Comparison of ENCODE assay signal across 19 mouse cellular contexts in the genomic region with DNA sequence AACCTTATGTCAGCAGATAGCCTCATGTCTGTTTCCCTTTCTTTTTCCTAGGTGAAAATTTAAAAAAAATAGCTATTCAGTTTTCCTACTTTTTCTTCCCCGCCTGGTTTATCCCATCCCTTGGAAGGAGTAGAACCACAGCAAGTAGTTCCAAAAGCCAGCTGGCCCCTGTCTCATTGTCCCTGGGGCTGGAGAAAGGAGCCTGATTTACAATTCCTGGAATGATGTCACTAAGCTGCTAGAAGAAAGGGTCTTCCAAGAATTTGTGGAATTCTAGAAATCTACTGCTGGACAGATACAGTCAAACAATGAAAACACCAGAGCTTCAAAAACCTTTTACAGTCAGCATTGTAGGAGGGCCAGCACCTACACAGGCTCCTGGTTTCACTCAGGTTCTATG. TPM values are rescaled to one million over a fixed set of nuclear protein-coding genes. Genes with fewer than 3 reads are reported as not detected.
DNase-seq lines count a peak whose midpoint lies in the region; ATAC-seq lines count a peak whose summit lies in the region.
"Had no signal": no experiment of that assay in that cellular context is flagged by ENCODE, and none has a peak within 500 bp of the region (broad histone marks: within the 10 kb centered on the region; RNA-seq: fewer than 3 reads in every experiment).

No protein-coding gene starts in this region.

- no peak overlapping the region for H3K4me3 ChIP-seq in heart, embryonic 11.5 days (ENCODE audit: low read depth, low read length)
- no peak overlapping the region for H3K4me3 ChIP-seq in kidney, embryonic 14.5 days (ENCODE audit: low read length)
- no peak overlapping the region for H3K4me3 ChIP-seq in forebrain, embryonic 10.5 days
- H3K4me3 ChIP-seq: forebrain, embryonic 15.5 days; midbrain, embryonic 13.5 days; neural tube, embryonic 12.5 days had no signal

- DNase-seq in heart, adult 11 months: peak; percentile 90
- peak; percentile 57 for DNase-seq in kidney, postnatal 10 days
- peak; percentile 76 for DNase-seq in ZHBTc4 (ENCODE audit: low read depth, low spot score)
- peak; percentile 40 for DNase-seq in heart, postnatal 4 days
- DNase-seq in forebrain, embryonic 10.5 days (ENCODE audit: extremely low spot score, low spot score): no peak
- DNase-seq in layer of hippocampus, adult 18-20 months (ENCODE audit: low spot score in 2 of 2): no peak
- DNase-seq: cerebellum, adult 9-10 months; left cerebral cortex, postnatal 4 days; liver had no signal

- H3K36me3 ChIP-seq in heart, embryonic 11.5 days (ENCODE audit: control insufficient read depth, insufficient read depth, low read length): no peaks in the 10 kb centered on the region
- H3K36me3 ChIP-seq in kidney, embryonic 14.5 days (ENCODE audit: control insufficient read depth, insufficient read depth, low read length): no peaks in the 10 kb centered on the region
- peaks cover 15% of the 10 kb centered on the region for H3K36me3 ChIP-seq in forebrain, embryonic 10.5 days (replicated peaks)
- H3K36me3 ChIP-seq: forebrain, embryonic 15.5 days; G1E; midbrain, embryonic 13.5 days; neural tube, embryonic 12.5 days had no signal

- H3K4me2 ChIP-seq in heart, embryonic 11.5 days: no peak overlapping the region
- no peak overlapping the region for H3K4me2 ChIP-seq in kidney, embryonic 14.5 days (replicated peaks; ENCODE audit: low read depth, low read length)
- H3K4me2 ChIP-seq: forebrain, embryonic 15.5 days; midbrain, embryonic 13.5 days; neural tube, embryonic 12.5 days had no signal

- no peaks in the 10 kb centered on the region for H3K27me3 ChIP-seq in heart, embryonic 11.5 days (ENCODE audit: control insufficient read depth, insufficient read depth, low read length)
- H3K27me3 ChIP-seq in kidney, embryonic 14.5 days (ENCODE audit: control insufficient read depth, insufficient read depth, low read length): no peaks in the 10 kb centered on the region
- no peaks in the 10 kb centered on the region for H3K27me3 ChIP-seq in forebrain, embryonic 10.5 days (ENCODE audit: poor library complexity, severe bottlenecking)
- H3K27me3 ChIP-seq: forebrain, embryonic 15.5 days; midbrain, embryonic 13.5 days; neural tube, embryonic 12.5 days had no signal

- H3K9ac ChIP-seq in heart, embryonic 11.5 days (ENCODE audit: low read depth, low read length): no peak overlapping the region
- H3K9ac ChIP-seq in kidney, embryonic 14.5 days (ENCODE audit: low read depth, low read length): no peak overlapping the region
- H3K9ac ChIP-seq: forebrain, embryonic 15.5 days; midbrain, embryonic 13.5 days; neural tube, embryonic 12.5 days had no signal

- H3K9me3 ChIP-seq in heart, embryonic 11.5 days (replicated peaks; ENCODE audit: control insufficient read depth, low read length): no peaks in the 10 kb centered on the region; the same call in 1 of the 2 replicates
- H3K9me3 ChIP-seq in kidney, embryonic 14.5 days (ENCODE audit: control insufficient read depth, low read length): no peaks in the 10 kb centered on the region; the same call in 1 of the 2 replicates
- no peaks in the 10 kb centered on the region; the same call in 1 of the 2 replicates for H3K9me3 ChIP-seq in forebrain, embryonic 10.5 days
- H3K9me3 ChIP-seq: forebrain, embryonic 15.5 days; G1E; midbrain, embryonic 13.5 days; neural tube, embryonic 12.5 days had no signal

- WGBS in heart, embryonic 11.5 days (ENCODE audit: insufficient replicate concordance): 72% methylated on average over 1 of the region's 1 CpGs
- 69% methylated on average over 1 of the region's 1 CpGs for WGBS in kidney, embryonic 14.5 days
- WGBS in forebrain, embryonic 10.5 days: 97% methylated on average over 1 of the region's 1 CpGs

- ATAC-seq in heart, embryonic 11.5 days (replicated peaks; ENCODE audit: insufficient number of reproducible peaks, low FRiP score, low TSS enrichment): no peak
- no peak for ATAC-seq in kidney, embryonic 14.5 days (ENCODE audit: low FRiP score, low TSS enrichment)
- ATAC-seq: CD4-positive, CD25-positive, alpha-beta regulatory T cell, adult 4 months; forebrain, embryonic 15.5 days; hindbrain, embryonic 16.5 days; intestine, embryonic 16.5 days; lung, postnatal 0 days; midbrain, embryonic 13.5 days had no signal

- H3K4me1 ChIP-seq in heart, embryonic 11.5 days (ENCODE audit: control insufficient read depth, insufficient read depth, low read length): peaks cover 18% of the 10 kb centered on the region
- H3K4me1 ChIP-seq in kidney, embryonic 14.5 days (ENCODE audit: control insufficient read depth, insufficient read depth, low read length): peaks cover 10% of the 10 kb centered on the region; the same call in 1 of the 2 replicates
- H3K4me1 ChIP-seq in forebrain, embryonic 10.5 days: peaks cover 10% of the 10 kb centered on the region
- H3K4me1 ChIP-seq: forebrain, embryonic 15.5 days; midbrain, embryonic 13.5 days; neural tube, embryonic 12.5 days had no signal

- no peak overlapping the region for H3K27ac ChIP-seq in heart, embryonic 11.5 days (ENCODE audit: low read depth, low read length)
- no peak overlapping the region for H3K27ac ChIP-seq in kidney, embryonic 14.5 days (ENCODE audit: low read depth, low read length)
- H3K27ac ChIP-seq in forebrain, embryonic 10.5 days: no peak overlapping the region
- H3K27ac ChIP-seq: forebrain, embryonic 15.5 days; midbrain, embryonic 13.5 days; neural tube, embryonic 12.5 days had no signal

RNA-seq across cellular contexts. Expression of a gene that starts 6.8 kb away (rescaled TPM):
- polyA plus RNA-seq in heart, embryonic 11.5 days (2014; fragmentation: Nextera tagmentation; extraction: Ambion mirVana): 21.3 and 23.2 TPM in 2 replicates
- polyA plus RNA-seq in kidney, embryonic 14.5 days (2014; fragmentation: Nextera tagmentation; extraction: Ambion mirVana): 12.8 and 24.1 TPM in 2 replicates
- total RNA-seq in heart, postnatal 4 days (2021): 10 to 100 TPM; 10.3 to 10.6 TPM
- polyA plus RNA-seq in forebrain, embryonic 10.5 days (2016; fragmentation: Nextera tagmentation; extraction: Ambion mirVana): 17.9 and 21.0 TPM in 2 replicates
- 1 to 10 TPM; 4.9 to 5.6 TPM for total RNA-seq in layer of hippocampus, adult 18-20 months (2021)
- polyA plus RNA-seq: G1E had no signal

Comparison
In these comparisons a context has a peak if more than half of its experiments do, and no peak if none do; other contexts are left out.
1. DNase-seq: peak in heart, adult 11 months (single experiment), kidney, postnatal 10 days (single experiment), ZHBTc4 (single experiment) and heart, postnatal 4 days (single experiment); none in forebrain, embryonic 10.5 days (single experiment) and layer of hippocampus, adult 18-20 months (0 of 2).